Mouse (Mus musculus) liver, postnatal 0 days (tissue): ENCODE data around the gene C2.

Source experiments
- CTCF ChIP-seq: sonication (generic); IDR thresholded peaks from 2 replicates; pipeline ENCODE4 v1.5.1; 2016; ENCODE audit warnings: antibody characterized with exemption, low read depth
- EP300 ChIP-seq: IDR thresholded peaks from 2 replicates; pipeline ENCODE4 v1.6.1; 2016; ENCODE audit warnings: antibody characterized with exemption, low read depth, mild to moderate bottlenecking

GRCm38 (mm10) chr17:34947606-34948005 is 49.5 kb upstream of the C2 start:
- TF ChIP-seq CTCF = peak; percentile 71
- TF ChIP-seq EP300 = no peak
